Mouse (Mus musculus): ENCODE measurements at regions not wholly inside any gene's neighbourhood (a gene's known extent, or its start where the extent isn't known, plus 50 kb on each side); places are given as distances from the start of the nearest gene placed in this dataset.

DNA sequence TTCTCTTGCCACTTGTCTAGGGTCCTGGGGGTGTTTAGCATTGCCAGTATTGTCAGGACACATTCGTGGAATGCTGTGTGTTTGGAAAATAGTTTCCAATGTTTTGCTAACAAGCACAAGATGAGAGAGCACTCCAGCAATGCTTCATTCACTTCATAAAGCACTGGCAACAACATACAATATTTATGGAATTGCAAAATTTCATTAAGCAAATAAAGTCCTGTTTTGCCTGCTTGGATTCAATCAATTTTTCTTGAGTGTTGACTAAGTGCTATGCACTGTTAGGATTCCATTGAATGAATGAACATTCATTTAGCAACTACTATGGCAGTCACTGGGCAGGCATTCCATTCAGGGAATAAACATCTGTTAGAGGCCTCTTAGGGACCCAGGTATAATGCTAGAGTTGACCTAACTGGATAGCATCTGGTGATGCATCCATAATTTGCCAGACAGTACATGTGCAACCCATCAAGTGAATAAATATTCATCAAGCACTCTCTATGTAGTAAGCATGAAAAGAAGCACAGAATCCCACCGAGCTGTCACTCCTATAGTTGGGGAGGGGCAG, 171.2 kb upstream of the Klf4 start:
- 0 out of 4 replicates have a peak, but pooled peaks cover 0 to 3% of the 10 kb centered on the region in 2 experiments for H3K4me1 ChIP-seq (ENCODE audit: control insufficient read depth in 1 of 2, insufficient read depth in 2 of 2)
- TF ChIP-seq JUN (IDR thresholded peaks at IDR 0.05; ENCODE audit: insufficient read depth, low read depth, low read length): no peak
- no peak for TF ChIP-seq MEF2A (IDR thresholded peaks at IDR 0.05; ENCODE audit: borderline replicate concordance, low read depth, low read length)
- H3K4me2 ChIP-seq (ENCODE audit: insufficient read depth, low read depth, poor library complexity, severe bottlenecking): no peak overlapping the region
- no peaks in the 10 kb centered on the region for H3K9me3 ChIP-seq (replicated peaks; ENCODE audit: low read length)
- no peak overlapping the region for H3K4me3 ChIP-seq (replicated peaks in 1 of 3; ENCODE audit: low read depth in 2 of 3, low read length in 2 of 3, poor library complexity in 1 of 3)
- H3K36me3 ChIP-seq (replicated peaks in 1 of 2; ENCODE audit: control insufficient read depth in 1 of 2, insufficient read depth in 1 of 2, low read length in 1 of 2): no peaks in the 10 kb centered on the region
- no peak for DNase-seq (ENCODE audit: extremely low read depth)
- dilution Hi-C loops (cut with MboI; ENCODE audit: extremely low pct_ligation_motif_present, extremely low pct_unique_long_range_greater_than_20kb, low sequenced_read_pairs): no loop called here
- H3K27ac ChIP-seq (ENCODE audit: insufficient read depth, low read depth): no peak overlapping the region
- H3K79me2 ChIP-seq (replicated peaks; ENCODE audit: control insufficient read depth, extremely low read depth, insufficient read depth, poor library complexity, severe bottlenecking): no peaks in the 10 kb centered on the region
- in situ Hi-C loops (cut with MboI; ENCODE audit: low pct_ligation_motif_present, low pct_unique_long_range_greater_than_20kb, low sequenced_read_pairs): no loop called here
- H3K27me3 ChIP-seq (replicated peaks): no peaks in the 10 kb centered on the region
- no peak overlapping the region for H3K9ac ChIP-seq (ENCODE audit: insufficient read depth, low read depth)

- dilution Hi-C loops (cut with MboI; ENCODE audit: extremely low pct_ligation_motif_present, extremely low pct_unique_long_range_greater_than_20kb, low sequenced_read_pairs) (no loop called here), in situ Hi-C loops (cut with MboI; ENCODE audit: low pct_ligation_motif_present, low pct_unique_long_range_greater_than_20kb, low sequenced_read_pairs) (no loop called here)
- DNase-seq (ENCODE audit: extremely low read depth): no peak
- H3K4me2 ChIP-seq (ENCODE audit: insufficient read depth, low read depth, poor library complexity, severe bottlenecking): no peak overlapping the region
- H3K36me3 ChIP-seq (replicated peaks in 1 of 2; ENCODE audit: control insufficient read depth in 1 of 2, insufficient read depth in 1 of 2, low read length in 1 of 2): no peaks in the 10 kb centered on the region
- no peaks in the 10 kb centered on the region for H3K79me2 ChIP-seq (replicated peaks; ENCODE audit: control insufficient read depth, extremely low read depth, insufficient read depth, poor library complexity, severe bottlenecking)
- no peaks in the 10 kb centered on the region for H3K27me3 ChIP-seq (replicated peaks)
- H3K27ac ChIP-seq (ENCODE audit: insufficient read depth, low read depth): no peak overlapping the region
- no peaks in the 10 kb centered on the region for H3K9me3 ChIP-seq (replicated peaks; ENCODE audit: low read length)
- no peak overlapping the region for H3K9ac ChIP-seq (ENCODE audit: insufficient read depth, low read depth)
- no peak for TF ChIP-seq KAT2A (IDR thresholded peaks at IDR 0.05; ENCODE audit: insufficient replicate concordance, low read length)
- TF ChIP-seq SMC3 (IDR thresholded peaks at IDR 0.05; ENCODE audit: low read depth, low read length): no peak
- no peak for TF ChIP-seq PAX5 (IDR thresholded peaks at IDR 0.05; ENCODE audit: low read length)
- no peak for TF ChIP-seq ETS1 (conservative IDR thresholded peaks at IDR 0.05; ENCODE audit: low read depth, low read length)
- no peak for TF ChIP-seq ZC3H11A (IDR thresholded peaks at IDR 0.05; ENCODE audit: low read depth, low read length)
- TF ChIP-seq MAX (IDR thresholded peaks at IDR 0.05; ENCODE audit: low read length): no peak
- no peak for TF ChIP-seq ZMIZ1 (IDR thresholded peaks at IDR 0.05; ENCODE audit: low read depth, low read length)
- TF ChIP-seq MYC (IDR thresholded peaks at IDR 0.05; ENCODE audit: low read depth, low read length): no peak
- no peak for TF ChIP-seq ZKSCAN1 (IDR thresholded peaks at IDR 0.05; ENCODE audit: borderline replicate concordance, low read depth, low read length)
- no peak for TF ChIP-seq CTCF (conservative IDR thresholded peaks at IDR 0.05 in 1 of 2, IDR thresholded peaks at IDR 0.05 in 1 of 2; ENCODE audit: low read depth in 2 of 2, low read length in 2 of 2)
- no peak for TF ChIP-seq MAFK (IDR thresholded peaks at IDR 0.05; ENCODE audit: insufficient replicate concordance, low read length)
- no peak for TF ChIP-seq MEF2A (IDR thresholded peaks at IDR 0.05; ENCODE audit: borderline replicate concordance, low read depth, low read length)
- no peak for TF ChIP-seq EP300 (IDR thresholded peaks at IDR 0.05; ENCODE audit: low read length)
- TF ChIP-seq USF2 (conservative IDR thresholded peaks at IDR 0.05; ENCODE audit: low read depth, low read length): no peak
- no peak for TF ChIP-seq TBP (conservative IDR thresholded peaks at IDR 0.05; ENCODE audit: low read depth, low read length)
- no peak for TF ChIP-seq ELF1 (IDR thresholded peaks at IDR 0.05; ENCODE audit: low read depth, low read length)
- no peak for TF ChIP-seq RCOR1 (conservative IDR thresholded peaks at IDR 0.05; ENCODE audit: low read depth, low read length)
- TF ChIP-seq JUND (conservative IDR thresholded peaks at IDR 0.05; ENCODE audit: low read depth, low read length): no peak
- TF ChIP-seq HCFC1 (IDR thresholded peaks at IDR 0.05; ENCODE audit: low read depth, low read length): no peak
- TF ChIP-seq MXI1 (IDR thresholded peaks at IDR 0.05; ENCODE audit: low read depth, low read length): no peak
- H3K4me3 ChIP-seq (replicated peaks in 1 of 3; ENCODE audit: low read depth in 2 of 3, low read length in 2 of 3, poor library complexity in 1 of 3): no peak overlapping the region
- H3K4me1 ChIP-seq (ENCODE audit: control insufficient read depth in 1 of 2, insufficient read depth in 2 of 2): 0 out of 4 replicates have a peak, but pooled peaks cover 0 to 3% of the 10 kb centered on the region in 2 experiments
Measured at GRCm38 (mm10) chr4:55701334-55701733, 169.1 kb upstream of the Klf4 start.

All from CH12.LX (cell line).